ENCODE assay signal across 35 mouse cellular contexts in genomic region chr16:58656526-58656925, GRCm38 (mm10). TPM values are rescaled to one million over a fixed set of nuclear protein-coding genes. Genes with fewer than 3 reads are reported as not detected.
DNase-seq lines count a peak whose midpoint lies in the region; ATAC-seq and TF ChIP-seq lines count a peak whose summit lies in the region.
"Had no signal": no experiment of that assay in that cellular context is flagged by ENCODE, and none has a peak within 500 bp of the region (broad histone marks: within the 10 kb centered on the region; RNA-seq: fewer than 3 reads in every experiment).

No protein-coding gene starts in this region.

- WGBS in liver, embryonic 12.5 days (ENCODE audit: insufficient replicate concordance), result 86% methylated on average over 4 of the region's 4 CpGs
- WGBS in liver, postnatal 0 days (ENCODE audit: insufficient replicate concordance), result 86% methylated on average over 4 of the region's 4 CpGs
- WGBS in limb, embryonic 10.5 days, result 93% methylated on average over 4 of the region's 4 CpGs
- WGBS in liver, embryonic 15.5 days (ENCODE audit: insufficient replicate concordance), result 87% methylated on average over 4 of the region's 4 CpGs

- no peak for TF ChIP-seq CTCF in liver, postnatal 0 days (IDR thresholded peaks at IDR 0.05; ENCODE audit: low read depth)

- intact Hi-C loops in heart, postnatal 10 days (cut with DNase I), result no loop called here

- H3K9ac ChIP-seq in liver, embryonic 12.5 days, result peak overlapping the region; percentile 14; the same call in 1 of the 2 replicates
- no peak overlapping the region for H3K9ac ChIP-seq in liver, postnatal 0 days (replicated peaks)
- H3K9ac ChIP-seq in liver, embryonic 15.5 days, result no peak overlapping the region
- H3K9ac ChIP-seq: embryonic facial prominence, embryonic 13.5 days; forebrain, embryonic 12.5 days; forebrain, embryonic 15.5 days; hindbrain, embryonic 13.5 days had no signal

- H3K4me1 ChIP-seq in liver, embryonic 12.5 days, result peaks cover 52% of the 10 kb centered on the region
- peaks cover 32% of the 10 kb centered on the region for H3K4me1 ChIP-seq in liver, postnatal 0 days (ENCODE audit: insufficient read depth)
- no peaks in the 10 kb centered on the region for H3K4me1 ChIP-seq in limb, embryonic 10.5 days
- H3K4me1 ChIP-seq in liver, embryonic 15.5 days (replicated peaks), result peaks cover 49% of the 10 kb centered on the region
- H3K4me1 ChIP-seq: embryonic facial prominence, embryonic 10.5 days; forebrain, embryonic 12.5 days; forebrain, embryonic 15.5 days; hindbrain, embryonic 10.5 days; hindbrain, embryonic 13.5 days had no signal

- peak; percentile 85 for DNase-seq in heart, adult 11 months
- no peak for DNase-seq in heart, postnatal 10 days
- DNase-seq in liver, postnatal 0 days, result no peak
- peak; percentile 20 for DNase-seq in limb, embryonic 10.5 days (ENCODE audit: low spot score)
- no peak for DNase-seq in layer of hippocampus, adult 11-12 months (ENCODE audit: low spot score)
- DNase-seq: adrenal gland, adult 8-10 months; adrenal gland, postnatal 25 days; cerebellum, adult 11-12 months; cerebellum, adult 8-10 months; cerebellum, postnatal 10 days; cerebellum, postnatal 36 days; embryo, embryonic 11 days; gastrocnemius, adult 2 months; gastrocnemius, postnatal 14 days; heart, adult 2 months; heart, postnatal 36 days had no signal

- TF ChIP-seq EP300 in liver, postnatal 0 days (IDR thresholded peaks at IDR 0.05; ENCODE audit: low read depth), result no peak

- no peaks in the 10 kb centered on the region for H3K27me3 ChIP-seq in liver, embryonic 12.5 days (replicated peaks)
- H3K27me3 ChIP-seq in liver, postnatal 0 days (ENCODE audit: insufficient read depth, low read length), result no peaks in the 10 kb centered on the region
- H3K27me3 ChIP-seq in limb, embryonic 10.5 days (ENCODE audit: low read depth, poor library complexity, severe bottlenecking), result no peaks in the 10 kb centered on the region
- no peaks in the 10 kb centered on the region for H3K27me3 ChIP-seq in liver, embryonic 15.5 days
- H3K27me3 ChIP-seq: embryonic facial prominence, embryonic 13.5 days; forebrain, embryonic 12.5 days; forebrain, embryonic 15.5 days; hindbrain, embryonic 13.5 days had no signal

- H3K27ac ChIP-seq in liver, embryonic 12.5 days, result peak overlapping the region; percentile 38
- no peak overlapping the region for H3K27ac ChIP-seq in liver, postnatal 0 days (ENCODE audit: low read depth)
- no peak overlapping the region for H3K27ac ChIP-seq in limb, embryonic 10.5 days
- peak overlapping the region; percentile 68 for H3K27ac ChIP-seq in liver, embryonic 15.5 days (replicated peaks)
- H3K27ac ChIP-seq: embryonic facial prominence, embryonic 10.5 days; embryonic facial prominence, embryonic 13.5 days; forebrain, embryonic 12.5 days; forebrain, embryonic 15.5 days; gastrocnemius, adult 2 months; heart, adult 2 months; hindbrain, embryonic 10.5 days; hindbrain, embryonic 13.5 days had no signal

- no peaks in the 10 kb centered on the region for H3K9me3 ChIP-seq in liver, embryonic 12.5 days (replicated peaks)
- H3K9me3 ChIP-seq in liver, postnatal 0 days (ENCODE audit: low read length), result no peaks in the 10 kb centered on the region
- H3K9me3 ChIP-seq in limb, embryonic 10.5 days (replicated peaks), result no peaks in the 10 kb centered on the region
- no peaks in the 10 kb centered on the region for H3K9me3 ChIP-seq in liver, embryonic 15.5 days (replicated peaks)
- H3K9me3 ChIP-seq: embryonic facial prominence, embryonic 10.5 days; embryonic facial prominence, embryonic 13.5 days; forebrain, embryonic 12.5 days; forebrain, embryonic 15.5 days; hindbrain, embryonic 10.5 days; hindbrain, embryonic 13.5 days had no signal

- H3K4me2 ChIP-seq in liver, embryonic 12.5 days, result no peak overlapping the region
- H3K4me2 ChIP-seq in liver, postnatal 0 days (ENCODE audit: low read depth, low read length), result no peak overlapping the region
- no peak overlapping the region for H3K4me2 ChIP-seq in liver, embryonic 15.5 days
- H3K4me2 ChIP-seq: embryonic facial prominence, embryonic 13.5 days; forebrain, embryonic 12.5 days; forebrain, embryonic 15.5 days; heart, embryonic 11.5 days; hindbrain, embryonic 13.5 days had no signal

- no peak for ATAC-seq in liver, embryonic 12.5 days
- ATAC-seq in liver, postnatal 0 days, result no peak
- no peak for ATAC-seq in liver, embryonic 15.5 days (ENCODE audit: insufficient read depth)
- ATAC-seq in frontal cortex, adult (ENCODE audit: low TSS enrichment), result no peak
- ATAC-seq: activated CD4-positive, CD25-positive, alpha-beta regulatory T cell, adult 4 months; forebrain, embryonic 15.5 days; hindbrain, embryonic 16.5 days had no signal

- H3K4me3 ChIP-seq in liver, embryonic 12.5 days, result no peak overlapping the region
- H3K4me3 ChIP-seq in liver, postnatal 0 days (ENCODE audit: low read depth, low read length), result no peak overlapping the region
- no peak overlapping the region for H3K4me3 ChIP-seq in limb, embryonic 10.5 days
- no peak overlapping the region for H3K4me3 ChIP-seq in liver, embryonic 15.5 days (replicated peaks)
- H3K4me3 ChIP-seq: embryonic facial prominence, embryonic 10.5 days; embryonic facial prominence, embryonic 13.5 days; erythroblast, embryonic 14.5 days; forebrain, embryonic 12.5 days; forebrain, embryonic 15.5 days; gastrocnemius, adult 2 months; heart, adult 2 months; hindbrain, embryonic 10.5 days; hindbrain, embryonic 13.5 days had no signal

- H3K36me3 ChIP-seq in liver, embryonic 12.5 days, result no peaks in the 10 kb centered on the region
- no peaks in the 10 kb centered on the region for H3K36me3 ChIP-seq in liver, postnatal 0 days (replicated peaks; ENCODE audit: insufficient read depth, low read length)
- H3K36me3 ChIP-seq in limb, embryonic 10.5 days, result no peaks in the 10 kb centered on the region
- H3K36me3 ChIP-seq in liver, embryonic 15.5 days (replicated peaks), result no peaks in the 10 kb centered on the region
- H3K36me3 ChIP-seq: embryonic facial prominence, embryonic 10.5 days; embryonic facial prominence, embryonic 13.5 days; forebrain, embryonic 12.5 days; forebrain, embryonic 15.5 days; hindbrain, embryonic 10.5 days; hindbrain, embryonic 13.5 days had no signal

RNA-seq across cellular contexts. Expression of gene Cpox, which starts 13.6 kb away (rescaled TPM):
- total RNA-seq in heart, postnatal 10 days (2021), result 10 to 100 TPM; 20.4 to 25.7 TPM
- 692 and 703 TPM in 2 replicates for polyA plus RNA-seq in liver, embryonic 12.5 days (2016; fragmentation: Nextera tagmentation; extraction: Ambion mirVana)
- 178 and 189 TPM in 2 replicates for polyA plus RNA-seq in liver, postnatal 0 days (2015; fragmentation: Nextera tagmentation; extraction: Ambion mirVana)
- polyA plus RNA-seq in limb, embryonic 10.5 days (2016; fragmentation: Nextera tagmentation; extraction: Ambion mirVana), result 26.6 and 29.7 TPM in 2 replicates
- 496 and 576 TPM in 2 replicates for polyA plus RNA-seq in liver, embryonic 15.5 days (2015; fragmentation: Nextera tagmentation; extraction: Ambion mirVana)

RNA-seq across cellular contexts. Expression of gene E330017A01Rik, which starts 18.0 kb away (rescaled TPM):
- total RNA-seq in heart, postnatal 10 days (2021), result not detected
- polyA plus RNA-seq in liver, embryonic 12.5 days (2016; fragmentation: Nextera tagmentation; extraction: Ambion mirVana), result not detected in 2 replicates
- not detected in 2 replicates for polyA plus RNA-seq in liver, postnatal 0 days (2015; fragmentation: Nextera tagmentation; extraction: Ambion mirVana)
- not detected in 2 replicates for polyA plus RNA-seq in limb, embryonic 10.5 days (2016; fragmentation: Nextera tagmentation; extraction: Ambion mirVana)
- polyA plus RNA-seq in liver, embryonic 15.5 days (2015; fragmentation: Nextera tagmentation; extraction: Ambion mirVana), result not detected in 2 replicates
- total RNA-seq: adrenal gland, adult 8-10 months; adrenal gland, postnatal 25 days; ES-E14; gastrocnemius, adult 2 months; gastrocnemius, postnatal 14 days; gastrocnemius, postnatal 4 days; heart, adult 2 months; heart, postnatal 36 days had no signal
- polyA plus RNA-seq: activated CD4-positive, CD25-positive, alpha-beta regulatory T cell, adult 4 months; brain, embryonic 14.5 days; cortical plate, adult 2 months; embryonic facial prominence, embryonic 10.5 days; embryonic facial prominence, embryonic 13.5 days; erythroblast, embryonic 14.5 days; forebrain, embryonic 12.5 days; forebrain, embryonic 15.5 days; heart, adult 2 months; heart, embryonic 11.5 days; heart, embryonic 14.5 days; heart, postnatal 0 days; hindbrain, embryonic 10.5 days; hindbrain, embryonic 13.5 days; hindbrain, embryonic 16.5 days had no signal

RNA-seq across cellular contexts. Expression of gene Gm813, which starts 39.7 kb away (rescaled TPM):
- not detected for total RNA-seq in heart, postnatal 10 days (2021)
- polyA plus RNA-seq in liver, embryonic 12.5 days (2016; fragmentation: Nextera tagmentation; extraction: Ambion mirVana), result not detected in 2 replicates
- polyA plus RNA-seq in liver, postnatal 0 days (2015; fragmentation: Nextera tagmentation; extraction: Ambion mirVana), result not detected in 2 replicates
- not detected in 2 replicates for polyA plus RNA-seq in limb, embryonic 10.5 days (2016; fragmentation: Nextera tagmentation; extraction: Ambion mirVana)
- polyA plus RNA-seq in liver, embryonic 15.5 days (2015; fragmentation: Nextera tagmentation; extraction: Ambion mirVana), result not detected in 2 replicates
- total RNA-seq: adrenal gland, adult 8-10 months; adrenal gland, postnatal 25 days; ES-E14; gastrocnemius, adult 2 months; gastrocnemius, postnatal 14 days; gastrocnemius, postnatal 4 days; heart, adult 2 months; heart, postnatal 36 days had no signal
- polyA plus RNA-seq: activated CD4-positive, CD25-positive, alpha-beta regulatory T cell, adult 4 months; brain, embryonic 14.5 days; embryonic facial prominence, embryonic 10.5 days; embryonic facial prominence, embryonic 13.5 days; erythroblast, embryonic 14.5 days; forebrain, embryonic 12.5 days; forebrain, embryonic 15.5 days; heart, adult 2 months; heart, embryonic 11.5 days; heart, embryonic 14.5 days; heart, postnatal 0 days; hindbrain, embryonic 10.5 days; hindbrain, embryonic 13.5 days; hindbrain, embryonic 16.5 days had no signal

Comparison
In these comparisons a context has a peak if more than half of its experiments do, and no peak if none do; other contexts are left out.
1. DNase-seq: peak in heart, adult 11 months (single experiment) and limb, embryonic 10.5 days (single experiment); none in heart, postnatal 10 days (0 of 2), liver, postnatal 0 days (single experiment) and layer of hippocampus, adult 11-12 months (single experiment).
2. H3K27ac ChIP-seq: peak in liver, embryonic 12.5 days (single experiment) and liver, embryonic 15.5 days (single experiment); none in liver, postnatal 0 days (single experiment) and limb, embryonic 10.5 days (single experiment).